Mouse (Mus musculus) heart, adult 11 months (tissue): ENCODE measurements around the gene Cacna1i.

Experiments
- DNase-seq: peaks from one replicate; pipeline ENCODE4 v3.0.0; 2022

Gene Cacna1i

GRCm38 (mm10) chr15:80277107-80277506, 9.9 kb upstream of the Cacna1i start:
- no peak for DNase-seq

- DNase-seq: no peak
These were observed 9.4 kb upstream of the Cacna1i start for GRCm38 (mm10) chr15:80277625-80278024.

DNA sequence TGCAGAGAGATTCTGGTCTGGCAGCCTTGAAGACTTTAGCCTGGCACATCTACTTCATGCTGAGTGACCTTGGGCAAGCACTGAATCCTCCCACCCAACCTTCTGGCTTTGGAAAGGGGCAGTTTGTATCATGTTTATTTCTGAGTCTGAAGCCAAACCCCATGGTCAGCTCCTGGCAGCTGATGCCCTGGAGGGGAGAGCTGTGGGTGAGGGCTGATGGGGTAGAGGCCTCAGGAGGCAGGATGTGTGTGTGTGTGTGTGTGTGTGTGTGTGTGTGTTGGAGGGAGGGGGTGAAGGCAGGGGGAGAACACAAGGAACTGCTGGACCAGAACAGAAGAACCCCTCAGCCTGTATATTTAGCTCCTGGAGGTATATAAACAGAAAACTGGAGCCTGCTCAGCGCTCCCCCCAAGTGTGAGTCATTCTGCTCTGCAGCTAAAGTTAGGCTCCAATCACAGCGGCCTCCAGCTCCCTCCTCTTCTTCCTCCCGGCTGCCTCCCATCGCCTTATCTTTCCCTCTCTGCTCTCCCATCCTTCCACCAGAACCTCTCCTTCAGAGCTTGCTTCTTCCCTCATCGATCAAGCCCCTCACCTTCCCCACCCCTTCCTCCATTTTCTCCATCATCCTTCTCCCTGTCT, 8.8 kb upstream of the Cacna1i start:
- no peak for DNase-seq

- no peak for DNase-seq
These were observed 8.0 kb upstream of the Cacna1i start for GRCm38 (mm10) chr15:80279053-80279452.

DNA sequence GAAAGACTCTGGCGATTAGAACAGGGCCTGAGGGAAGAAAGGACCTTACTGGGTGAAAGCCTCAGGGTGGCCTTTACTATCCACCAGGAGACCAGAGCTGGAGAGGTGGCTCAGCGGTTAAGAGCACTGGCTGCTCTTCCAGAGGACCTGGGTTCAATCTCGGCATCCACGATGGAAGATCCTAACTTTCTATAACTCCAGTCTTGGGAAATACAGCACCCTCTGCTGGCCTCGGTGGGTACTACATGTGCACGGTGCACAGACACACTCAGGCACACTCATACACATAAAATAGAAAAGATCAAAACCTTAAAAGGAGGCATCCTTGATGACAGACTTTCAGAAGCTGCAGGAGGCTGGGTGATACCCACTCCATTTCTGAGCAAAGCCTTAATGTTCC, 6.4 kb upstream of the Cacna1i start:
- no peak for DNase-seq

- DNase-seq: no peak
These were observed 998 bp downstream of the Cacna1i start for GRCm38 (mm10) chr15:80288036-80288435.

DNA sequence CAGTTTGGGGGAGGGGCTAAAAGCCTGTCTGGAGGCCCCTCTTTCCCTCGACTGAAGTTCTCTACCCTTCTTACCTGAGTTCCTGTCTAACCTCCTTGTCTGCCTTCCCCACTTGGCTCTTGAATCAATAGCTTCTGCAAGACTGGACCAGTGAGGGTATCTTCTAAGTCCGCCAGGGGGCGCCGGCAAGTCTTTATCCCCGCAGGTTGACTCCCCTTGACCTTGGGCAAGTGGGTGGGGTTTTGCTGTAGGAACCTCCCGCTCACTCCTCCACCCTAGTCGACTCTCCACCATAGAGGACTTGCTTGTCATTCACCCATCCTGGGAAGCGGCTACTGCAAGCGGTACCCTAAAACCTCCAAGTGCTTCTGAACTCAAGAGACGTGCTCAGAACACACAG, 2.4 kb downstream of the Cacna1i start:
- DNase-seq: peak; percentile 92

GRCm38 (mm10) chr15:80297146-80297545, 10.1 kb downstream of the Cacna1i start:
- DNase-seq: no peak

GRCm38 (mm10) chr15:80303779-80304178, 16.7 kb downstream of the Cacna1i start:
- DNase-seq: no peak

DNA sequence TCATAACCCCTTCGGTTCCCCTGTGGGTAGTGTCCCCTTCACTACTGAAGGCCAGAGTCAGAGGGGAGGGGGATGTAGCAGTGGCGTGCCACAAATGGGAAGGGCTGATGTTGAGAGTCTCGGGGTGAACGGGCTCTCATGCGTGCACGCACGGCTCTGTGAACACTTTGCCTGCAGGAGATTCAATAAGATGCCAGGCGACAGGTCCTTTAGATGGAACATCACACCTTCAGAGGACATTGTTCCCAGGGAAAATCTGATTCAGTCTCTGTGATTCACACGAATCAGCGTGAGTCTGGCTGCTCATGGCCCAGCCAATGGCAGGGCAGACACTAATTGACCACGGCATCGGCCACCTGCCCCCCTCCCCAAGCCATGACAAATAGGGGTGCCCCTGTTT, 17.1 kb downstream of the Cacna1i start:
- DNase-seq: no peak

DNA sequence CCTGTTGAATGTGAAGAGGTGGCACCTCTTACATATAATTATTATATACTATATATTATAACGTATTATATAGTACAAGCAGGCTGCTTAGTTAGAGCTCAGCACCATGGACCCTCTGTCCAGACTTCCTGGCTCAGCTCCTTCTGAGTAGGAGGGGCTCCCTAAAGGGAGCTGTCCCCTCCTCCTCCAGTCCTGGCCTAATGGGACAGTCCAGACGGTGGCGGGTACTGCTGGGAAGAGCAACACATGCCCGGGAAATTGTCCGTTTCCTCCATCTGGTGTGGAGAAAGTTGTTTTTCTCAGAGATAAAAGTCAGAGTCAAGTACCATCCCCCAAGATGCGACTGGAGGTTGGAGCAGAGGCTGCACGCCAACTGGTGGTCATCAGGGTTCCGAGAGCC, 19.1 kb downstream of the Cacna1i start:
- no peak for DNase-seq

GRCm38 (mm10) chr15:80314731-80315130, 27.7 kb downstream of the Cacna1i start:
- no peak for DNase-seq

GRCm38 (mm10) chr15:80316966-80317634, 30.1 kb downstream of the Cacna1i start:
- DNase-seq: peak; percentile 95

DNA sequence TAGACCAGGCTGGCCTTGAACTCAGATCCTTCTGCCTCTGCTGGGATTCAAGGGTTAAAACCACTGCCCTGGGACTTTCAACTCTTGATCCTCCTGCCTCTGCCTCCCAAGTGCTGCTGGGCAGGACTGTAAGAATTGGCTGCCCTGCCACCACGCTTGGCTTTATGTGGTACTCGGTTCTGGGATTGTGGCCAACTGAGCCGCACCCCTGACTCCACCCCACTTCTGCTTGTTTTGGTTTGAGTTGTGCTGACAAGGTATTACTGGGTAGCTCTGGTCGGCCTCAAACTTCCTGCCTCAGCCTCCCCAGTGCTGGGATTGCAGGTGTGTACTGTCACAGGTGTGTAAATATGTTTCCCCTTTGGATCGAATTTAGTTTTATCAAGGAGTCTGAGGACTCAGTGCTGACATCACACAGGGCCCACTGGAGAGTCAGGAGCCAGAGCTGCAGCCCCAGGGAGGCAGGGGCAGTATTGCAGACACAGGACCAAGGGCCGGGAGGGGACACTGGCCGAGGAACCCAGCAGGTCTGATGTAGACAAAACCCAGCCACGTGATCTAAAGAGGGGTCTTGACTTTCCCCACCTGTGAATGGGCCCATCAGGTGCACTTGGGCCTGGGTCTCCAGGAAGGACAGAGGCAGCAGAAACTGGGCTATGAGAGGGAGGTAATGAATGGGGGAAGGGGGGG, 30.9 kb downstream of the Cacna1i start:
- no peak for DNase-seq

DNA sequence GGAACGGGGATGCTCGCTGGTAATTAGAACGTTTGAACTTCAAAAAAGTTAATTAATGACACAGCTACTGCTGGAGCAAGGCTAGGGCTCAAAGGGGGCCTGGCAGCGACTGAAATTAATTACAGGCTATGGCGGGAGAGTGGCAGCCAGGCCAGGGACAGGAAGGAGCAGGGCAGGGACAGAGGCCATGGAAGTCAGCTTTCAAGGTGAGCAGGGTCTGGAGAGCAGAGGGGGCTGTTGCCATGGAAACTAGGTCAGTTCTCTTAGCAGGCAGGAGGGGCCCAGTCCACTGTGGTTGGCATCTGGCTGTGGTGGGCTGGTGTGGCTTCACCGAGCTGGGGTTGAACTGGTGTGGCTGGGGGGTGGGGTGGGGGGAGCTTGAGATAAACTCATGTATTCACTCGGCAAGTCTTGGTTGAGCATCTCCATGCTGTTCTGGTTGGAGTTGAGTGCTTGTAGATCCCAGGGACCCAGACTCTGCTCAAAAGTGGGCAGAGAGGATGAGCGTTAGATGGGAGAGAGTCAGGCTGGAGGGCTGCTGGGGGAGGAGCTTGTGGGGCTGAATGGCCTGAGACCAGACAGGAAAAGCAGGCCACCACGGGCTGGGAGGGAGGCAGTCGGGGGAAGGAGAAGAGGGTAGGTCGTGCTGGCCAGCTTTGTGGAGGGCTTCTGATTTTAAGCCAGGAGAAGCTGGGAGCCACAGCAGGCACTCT, 31.7 kb downstream of the Cacna1i start:
- DNase-seq: no peak

DNA sequence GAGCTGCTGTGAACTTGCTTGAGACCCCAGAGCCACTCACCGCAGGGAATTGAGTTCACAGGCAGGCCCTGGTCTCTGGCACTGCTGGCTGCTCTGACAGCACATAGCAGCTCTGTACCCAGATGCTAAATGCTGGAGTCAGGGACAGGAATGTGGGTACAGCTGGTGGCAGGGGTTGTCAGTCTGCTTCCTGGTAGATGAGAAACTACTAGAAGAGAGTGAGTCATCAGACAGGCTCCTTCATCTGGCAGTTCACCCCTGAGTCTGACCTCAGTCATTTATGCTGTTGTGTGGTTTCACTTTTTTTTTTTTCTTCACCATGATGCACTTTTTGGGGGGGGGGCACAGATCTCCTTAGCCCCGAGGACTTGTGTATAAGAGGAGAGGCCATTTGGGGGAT, 32.3 kb downstream of the Cacna1i start:
- DNase-seq: no peak

- no peak for DNase-seq
These were observed 32.9 kb downstream of the Cacna1i start for GRCm38 (mm10) chr15:80319921-80320320.

DNA sequence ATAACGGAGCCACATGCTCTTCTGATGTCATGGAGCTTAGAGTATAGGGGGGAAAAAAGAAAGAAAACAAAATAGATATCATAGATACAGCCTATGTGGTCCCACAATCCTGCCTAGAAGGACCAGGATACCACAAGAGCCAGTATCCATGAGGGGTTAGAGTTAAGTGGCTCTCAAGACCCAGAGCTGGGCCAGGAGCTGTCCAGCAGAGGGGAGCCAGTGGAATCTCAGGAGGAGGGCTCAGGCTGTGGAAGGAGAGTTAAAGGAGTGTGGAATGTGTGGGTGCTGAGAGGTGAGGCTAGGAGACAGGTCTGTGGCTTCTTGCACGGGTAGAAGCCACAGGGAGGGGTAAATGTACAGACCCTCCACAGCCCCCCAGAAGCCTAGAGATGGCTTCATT, 38.2 kb downstream of the Cacna1i start:
- DNase-seq: no peak

GRCm38 (mm10) chr15:80325756-80326155, 38.7 kb downstream of the Cacna1i start:
- no peak for DNase-seq

- no peak for DNase-seq
These were observed 39.9 kb downstream of the Cacna1i start for GRCm38 (mm10) chr15:80326947-80327346.

DNA sequence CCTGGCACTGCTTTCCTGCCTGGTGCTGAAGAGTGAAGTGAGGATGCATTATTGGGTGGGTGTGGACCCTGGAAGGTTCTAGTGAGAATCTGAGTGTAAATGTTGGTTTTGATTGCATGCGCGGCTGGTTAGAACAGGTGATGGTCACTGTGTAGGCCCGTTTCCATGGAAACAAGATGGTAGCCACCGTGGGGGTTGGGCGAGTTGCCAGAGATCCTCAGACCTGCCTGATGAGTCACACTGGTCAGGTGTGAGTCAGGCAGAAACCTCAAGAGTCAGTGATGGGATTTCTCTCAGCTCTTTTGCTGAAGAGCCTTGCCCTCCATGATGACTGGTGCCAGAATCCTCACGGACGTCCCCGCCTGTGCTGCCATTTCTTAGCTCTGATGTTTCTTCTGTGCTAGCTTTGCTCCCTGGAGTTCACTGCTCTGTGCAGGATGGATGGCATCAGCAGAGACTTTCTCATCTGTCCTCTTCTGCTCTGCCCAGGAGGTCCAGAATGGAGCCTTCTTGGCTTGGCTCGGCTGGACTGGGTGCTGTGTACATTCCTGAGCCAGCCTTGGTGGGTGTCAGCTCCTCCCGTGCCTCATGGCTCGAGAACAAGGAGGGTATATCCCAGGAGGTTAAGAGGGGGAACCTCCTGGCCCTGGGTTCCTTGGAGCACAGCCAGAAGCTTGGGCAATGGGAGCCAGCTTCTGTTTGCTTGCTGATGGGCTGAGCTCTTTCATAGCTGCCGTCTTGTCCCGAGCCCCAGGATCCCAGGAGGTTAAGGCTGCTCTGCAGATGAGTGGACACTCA, 40.9 kb downstream of the Cacna1i start:
- DNase-seq: no peak

GRCm38 (mm10) chr15:80330276-80330675, 43.2 kb downstream of the Cacna1i start:
- no peak for DNase-seq

DNA sequence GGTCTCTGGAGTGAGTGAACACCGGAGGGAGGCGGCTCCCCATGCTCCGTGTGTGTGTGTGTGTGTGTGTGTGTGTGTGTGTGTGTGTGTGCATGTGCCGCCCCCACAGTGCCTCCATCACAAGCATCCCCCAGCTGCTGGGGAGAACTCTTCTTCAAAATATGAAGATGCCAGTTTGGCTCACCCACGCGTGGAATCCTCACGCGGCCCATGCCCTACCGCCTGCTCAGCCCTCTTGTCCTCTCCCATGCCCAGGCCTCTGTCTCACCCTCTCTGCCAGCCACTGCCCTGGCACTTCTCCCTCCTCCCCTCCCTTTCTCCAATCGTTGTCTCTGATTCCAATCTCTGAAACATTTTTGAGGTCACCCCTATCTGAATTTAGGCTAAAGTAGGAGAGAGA, 47.7 kb downstream of the Cacna1i start:
- DNase-seq: no peak
